9 mouse cellular contexts compared by ENCODE assay signal in the genomic region with DNA sequence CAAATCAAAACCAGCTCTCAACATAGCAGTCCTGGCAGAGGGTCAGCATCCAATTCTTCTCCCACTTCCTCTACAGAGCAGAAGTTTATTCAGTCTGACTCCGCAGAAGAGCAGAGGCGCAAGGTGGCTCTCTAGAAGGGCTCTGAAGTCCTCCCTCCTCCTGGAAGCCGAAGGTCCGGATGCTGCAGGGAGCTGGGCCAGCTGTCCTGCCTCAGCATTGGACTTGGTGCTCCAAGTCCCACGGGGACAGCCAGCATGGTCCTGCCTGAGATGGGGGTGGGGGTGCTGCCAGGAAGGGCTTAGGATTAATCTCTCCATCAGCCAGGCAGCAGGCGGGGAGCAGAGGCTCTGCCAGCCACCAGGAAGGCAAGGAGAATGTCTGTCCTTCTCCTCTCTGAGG. TPM values are rescaled to one million over a fixed set of nuclear protein-coding genes. Genes with fewer than 3 reads are reported as not detected.
DNase-seq lines count a peak whose midpoint lies in the region; ATAC-seq lines count a peak whose summit lies in the region.
"Had no signal": no experiment of that assay in that cellular context is flagged by ENCODE, and none has a peak within 500 bp of the region (broad histone marks: within the 10 kb centered on the region; RNA-seq: fewer than 3 reads in every experiment).

A gene (minus strand): TSS at position 303 of the 400 bp plus-strand sequence.

- peak within 1 kb of the TSS; percentile 74 for H3K27ac ChIP-seq in embryonic facial prominence, embryonic 15.5 days (replicated peaks)
- H3K27ac ChIP-seq in heart, embryonic 16.5 days (ENCODE audit: low read length), result no peak within 1 kb of the TSS

- no peaks in the 10 kb centered on the region for H3K36me3 ChIP-seq in embryonic facial prominence, embryonic 15.5 days
- H3K36me3 ChIP-seq in heart, embryonic 16.5 days (ENCODE audit: control insufficient read depth, insufficient read depth), result no peaks in the 10 kb centered on the region

- 20% methylated on average over 6 of the region's 6 CpGs for WGBS in embryonic facial prominence, embryonic 15.5 days
- WGBS in heart, embryonic 16.5 days, result 37% methylated on average over 6 of the region's 6 CpGs

- H3K27me3 ChIP-seq in embryonic facial prominence, embryonic 15.5 days, result peaks cover 19% of the 10 kb centered on the region
- peaks cover 31% of the 10 kb centered on the region for H3K27me3 ChIP-seq in heart, embryonic 16.5 days (ENCODE audit: control insufficient read depth, insufficient read depth, low read length)

- ATAC-seq in embryonic facial prominence, embryonic 15.5 days (ENCODE audit: insufficient number of reproducible peaks, low FRiP score, low TSS enrichment, low read depth), result no peak
- no peak for ATAC-seq in heart, embryonic 16.5 days (replicated peaks; ENCODE audit: extremely low read depth, insufficient read depth, low FRiP score)
- ATAC-seq: forebrain, embryonic 16.5 days had no signal

- H3K9me3 ChIP-seq in embryonic facial prominence, embryonic 15.5 days (replicated peaks), result no peaks in the 10 kb centered on the region
- no peaks in the 10 kb centered on the region for H3K9me3 ChIP-seq in heart, embryonic 16.5 days (replicated peaks; ENCODE audit: control insufficient read depth, low read length)

- intact Hi-C loops in left cerebral cortex, postnatal 14 days (cut with DNase I), result no loop called here

- no peak within 1 kb of the TSS for H3K4me3 ChIP-seq in embryonic facial prominence, embryonic 15.5 days (replicated peaks)
- H3K4me3 ChIP-seq in heart, embryonic 16.5 days (ENCODE audit: low read length), result no peak within 1 kb of the TSS

- H3K9ac ChIP-seq in embryonic facial prominence, embryonic 15.5 days, result no peak within 1 kb of the TSS
- H3K9ac ChIP-seq in heart, embryonic 16.5 days (ENCODE audit: low read length), result no peak within 1 kb of the TSS

- H3K4me1 ChIP-seq in embryonic facial prominence, embryonic 15.5 days, result peaks cover 15% of the 10 kb centered on the region
- peaks cover 7% of the 10 kb centered on the region for H3K4me1 ChIP-seq in heart, embryonic 16.5 days (ENCODE audit: control insufficient read depth, insufficient read depth, low read length)

- peak within 1 kb of the TSS; percentile 28 for H3K4me2 ChIP-seq in embryonic facial prominence, embryonic 15.5 days (replicated peaks)
- H3K4me2 ChIP-seq in heart, embryonic 16.5 days (ENCODE audit: low read depth, low read length), result peak within 1 kb of the TSS; percentile 1; the same call in 1 of the 2 replicates

- DNase-seq in layer of hippocampus, postnatal 10 days (ENCODE audit: low spot score in 2 of 2), result peak; percentile 9 to 21
- DNase-seq in layer of hippocampus, postnatal 14 days (ENCODE audit: low spot score in 2 of 2), result no peak
- peak; percentile 45 for DNase-seq in lung, postnatal 10 days
- no peak for DNase-seq in right cerebral cortex, postnatal 10 days (ENCODE audit: low spot score in 2 of 2)
- DNase-seq in left cerebral cortex, postnatal 14 days (ENCODE audit: low spot score in 2 of 2), result no peak
- DNase-seq: right cerebral cortex, postnatal 25 days had no signal

RNA-seq across cellular contexts. Expression of the gene that starts here (rescaled TPM):
- total RNA-seq in layer of hippocampus, postnatal 10 days (2021), result 1 to 10 TPM in 1 of 2 experiments, under 1 TPM in 1; 0.91 to 1.1 TPM
- 1 to 10 TPM; 2.9 to 3.3 TPM for total RNA-seq in layer of hippocampus, postnatal 14 days (2021)
- 0.43 and 0.55 TPM in 2 replicates for polyA plus RNA-seq in embryonic facial prominence, embryonic 15.5 days (2015; fragmentation: Nextera tagmentation; extraction: Ambion mirVana)
- polyA plus RNA-seq in heart, embryonic 16.5 days (2015; fragmentation: Nextera tagmentation; extraction: Ambion mirVana), result 0.04 TPM in 1 of 2 replicates, not detected in the other
- 1 to 10 TPM; 2.2 to 2.4 TPM for total RNA-seq in left cerebral cortex, postnatal 14 days (2021)
- polyA plus RNA-seq: forebrain, embryonic 16.5 days had no signal

Comparison
In these comparisons a context has a peak if more than half of its experiments do, and no peak if none do; other contexts are left out.
1. DNase-seq: peak in layer of hippocampus, postnatal 10 days (2 of 2) and lung, postnatal 10 days (single experiment); none in layer of hippocampus, postnatal 14 days (0 of 2), right cerebral cortex, postnatal 10 days (0 of 2) and left cerebral cortex, postnatal 14 days (0 of 2).